Mouse (Mus musculus) CH12.LX (cell line): ENCODE results near the gene Stard13. TPM values are rescaled to one million over a fixed set of nuclear protein-coding genes. Genes with fewer than 3 reads are reported as not detected.

Source experiments
- DNase-seq: peaks from one replicate; pipeline ENCODE4 v3.0.0-alpha.2; 2013; ENCODE audit errors: extremely low read depth
- H3K27ac ChIP-seq: 2 replicates; pipeline ENCODE4 v1.5.1; 2012; ENCODE audit warnings: low read depth, mild to moderate bottlenecking, control low read depth, moderate library complexity; ENCODE audit not compliant: insufficient read depth
- H3K27me3 ChIP-seq: replicated peaks from 2 replicates; pipeline ENCODE3; 2012; ENCODE audit warnings: inconsistent platforms
- H3K36me3 ChIP-seq, 2 experiments: replicated peaks in 1 of 2; 2 replicates each; pipeline versions ENCODE3 to v1.6.1; 2012; ENCODE audit warnings: inconsistent platforms in 1 of 2, low read length in 1 of 2, mild to moderate bottlenecking in 1 of 2, mixed read lengths in 1 of 2, moderate library complexity in 1 of 2; ENCODE audit not compliant: control insufficient read depth in 1 of 2, insufficient read depth in 1 of 2
- H3K4me1 ChIP-seq, 2 experiments: 2 replicates each; pipeline ENCODE4 v1.6.1; 2012; ENCODE audit warnings: inconsistent platforms in 1 of 2, moderate library complexity in 1 of 2; ENCODE audit not compliant: insufficient read depth in 2 of 2, control insufficient read depth in 1 of 2
- H3K4me2 ChIP-seq: 2 replicates; pipeline ENCODE4 v1.6.1; 2012; ENCODE audit warnings: low read depth, mild to moderate bottlenecking, control low read depth; ENCODE audit not compliant: poor library complexity, insufficient read depth, severe bottlenecking
- H3K4me3 ChIP-seq, 3 experiments: fragments of 150-350 bp in 1 of 3; sonication (generic) in 1 of 3; replicated peaks in 1 of 3; 2 replicates each; pipeline versions ENCODE3 to v1.5.1; 2011 to 2012; ENCODE audit warnings: low read depth in 2 of 3, low read length in 2 of 3, mild to moderate bottlenecking in 2 of 3, moderate library complexity in 2 of 3, control low read depth in 1 of 3, improper control_type of control experiment in 1 of 3, inconsistent platforms in 1 of 3, mixed read lengths in 1 of 3; ENCODE audit not compliant: poor library complexity in 1 of 3
- H3K79me2 ChIP-seq: replicated peaks from 2 replicates; pipeline ENCODE4 v1.6.1; 2012; ENCODE audit warnings: mild to moderate bottlenecking, moderate library complexity; ENCODE audit not compliant: control insufficient read depth, poor library complexity, insufficient read depth, severe bottlenecking; ENCODE audit errors: extremely low read depth
- H3K9ac ChIP-seq: 2 replicates; pipeline ENCODE4 v1.6.1; 2012; ENCODE audit warnings: low read depth, mild to moderate bottlenecking, control low read depth, moderate library complexity; ENCODE audit not compliant: insufficient read depth
- H3K9me3 ChIP-seq: replicated peaks from 2 replicates; pipeline ENCODE3; 2012; ENCODE audit warnings: low read length, inconsistent platforms, mixed read lengths
- BHLHE40 ChIP-seq: IDR thresholded peaks from 2 replicates; pipeline ENCODE4 v1.6.1; 2011; ENCODE audit warnings: mild to moderate bottlenecking, low read depth, low read length, improper control_type of control experiment
- CHD1 ChIP-seq: IDR thresholded peaks from 2 replicates; pipeline ENCODE4 v1.6.1; 2012; ENCODE audit warnings: low read depth, low read length, improper control_type of control experiment, inconsistent platforms
- CTCF ChIP-seq, 2 experiments: IDR thresholded peaks in 1 of 2; conservative IDR thresholded peaks in 1 of 2; 2 replicates each; pipeline ENCODE4 v1.5.1; 2011 to 2012; ENCODE audit warnings: low read depth in 2 of 2, low read length in 2 of 2, improper control_type of control experiment in 1 of 2, inconsistent platforms in 1 of 2, mild to moderate bottlenecking in 1 of 2, moderate library complexity in 1 of 2
- E2F4 ChIP-seq: IDR thresholded peaks from 2 replicates; pipeline ENCODE4 v1.6.1; 2011; ENCODE audit warnings: low read depth, low read length, improper control_type of control experiment; ENCODE audit not compliant: insufficient replicate concordance
- ETS1 ChIP-seq: conservative IDR thresholded peaks from 2 replicates; pipeline ENCODE4 v1.6.1; 2012; ENCODE audit warnings: low read depth, mild to moderate bottlenecking, inconsistent platforms, low read length, improper control_type of control experiment, moderate library complexity
- HCFC1 ChIP-seq: IDR thresholded peaks from 2 replicates; pipeline ENCODE4 v1.6.1; 2012; ENCODE audit warnings: low read depth, mild to moderate bottlenecking, inconsistent platforms, low read length, improper control_type of control experiment
- JUN ChIP-seq: IDR thresholded peaks from 2 replicates; pipeline ENCODE4 v1.6.1; 2011; ENCODE audit warnings: low read depth, mild to moderate bottlenecking, low read length, improper control_type of control experiment, moderate library complexity; ENCODE audit not compliant: insufficient read depth
- KAT2A ChIP-seq: IDR thresholded peaks from 2 replicates; pipeline ENCODE4 v1.6.1; 2012; ENCODE audit warnings: low read length, improper control_type of control experiment, inconsistent platforms; ENCODE audit not compliant: insufficient replicate concordance
- MAZ ChIP-seq: IDR thresholded peaks from 2 replicates; pipeline ENCODE4 v1.6.1; 2012; ENCODE audit warnings: low read depth, mild to moderate bottlenecking, inconsistent platforms, low read length, improper control_type of control experiment, moderate library complexity
- MEF2A ChIP-seq: IDR thresholded peaks from 2 replicates; pipeline ENCODE4 v1.6.1; 2014; ENCODE audit warnings: low read depth, mild to moderate bottlenecking, inconsistent platforms, low read length, improper control_type of control experiment, borderline replicate concordance
- POLR2A ChIP-seq: IDR thresholded peaks from 2 replicates; pipeline ENCODE4 v1.6.1; 2011; ENCODE audit warnings: low read depth, mild to moderate bottlenecking, improper control_type of control experiment, low read length
- SIN3A ChIP-seq: IDR thresholded peaks from 2 replicates; pipeline ENCODE4 v1.6.1; 2012; ENCODE audit warnings: low read length, improper control_type of control experiment, inconsistent platforms
- TBP ChIP-seq: conservative IDR thresholded peaks from 2 replicates; pipeline ENCODE4 v1.6.1; 2011; ENCODE audit warnings: low read depth, low read length, improper control_type of control experiment
- TCF12 ChIP-seq: IDR thresholded peaks from 2 replicates; pipeline ENCODE4 v1.6.1; 2014; ENCODE audit warnings: low read depth, mild to moderate bottlenecking, inconsistent platforms, low read length, improper control_type of control experiment
- USF1 ChIP-seq: IDR thresholded peaks from 2 replicates; pipeline ENCODE4 v1.6.1; 2014; ENCODE audit warnings: low read depth, mild to moderate bottlenecking, inconsistent platforms, low read length, improper control_type of control experiment
- ZMIZ1 ChIP-seq: IDR thresholded peaks from 2 replicates; pipeline ENCODE4 v1.6.1; 2012; ENCODE audit warnings: low read depth, mild to moderate bottlenecking, inconsistent platforms, low read length, improper control_type of control experiment
- dilution Hi-C: fragments of 300-500 bp; cut with MboI; formaldehyde crosslinking; loops from 2 replicates; pipeline ENCODE4 v1.14.3; 2020; ENCODE audit warnings: low sequenced_read_pairs; ENCODE audit not compliant: extremely low pct_unique_long_range_greater_than_20kb, extremely low pct_ligation_motif_present
- in situ Hi-C: fragments of 300-500 bp; cut with MboI; formaldehyde crosslinking; loops from 3 replicates; pipeline ENCODE4 v1.14.3; 2019; ENCODE audit warnings: low sequenced_read_pairs, low pct_ligation_motif_present, low pct_unique_long_range_greater_than_20kb, mixed read lengths
- polyA plus RNA-seq: library from polyadenylated mRNA; unstranded; fragments of >175 nt; gene quantifications from 2 replicates; pipeline ENCODE4 v1.2.1, GENCODE M21; 2012; ENCODE audit warnings: low read depth; ENCODE audit not compliant: insufficient read length
- total RNA-seq, 2 experiments: library from RNA; depleted of rRNA; stranded (reverse); fragments of 300-350 nt in 1 of 2; fragments of >200 nt in 1 of 2; gene quantifications; 2 replicates each; pipeline ENCODE4 v1.2.3; 2012 to 2014

Gene Stard13
- total and polyA plus RNA-seq, 3 experiments = 33.5 to 154 (median 73.6) TPM

DNA sequence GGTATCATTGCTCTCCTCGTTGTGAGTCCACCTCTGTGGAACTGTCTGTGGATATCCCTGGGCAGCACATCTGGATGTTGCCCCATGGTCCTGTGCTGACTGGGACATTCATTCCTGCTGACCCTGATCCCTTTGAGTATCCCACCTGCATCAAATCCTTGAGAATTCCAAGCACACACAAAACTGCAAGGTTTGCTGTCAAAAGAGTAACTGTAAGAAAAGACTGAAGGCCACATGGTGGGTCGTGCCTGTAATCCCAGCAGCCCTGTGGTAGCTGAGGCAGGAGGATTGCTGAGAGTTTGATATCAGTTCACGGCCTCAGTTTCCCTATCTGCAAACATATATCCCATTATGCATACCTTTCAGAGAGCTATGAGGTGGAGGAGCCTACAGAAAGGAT is 126.8 kb downstream of the Stard13 start:
- Histone ChIP-seq H3K4me2 (peak overlapping the region; percentile 55), H3K9me3 (peaks cover 2% of the 10 kb centered on the region), H3K27me3 (no peaks in the 10 kb centered on the region), H3K9ac (peak overlapping the region; percentile 99), H3K36me3 (peaks cover 9 to 41% of the 10 kb centered on the region in 2 experiments), H3K4me1 (peaks cover 3 to 41% of the 10 kb centered on the region in 2 experiments; a peak in 3 of 4 replicates), H3K27ac (peak overlapping the region; percentile 79), H3K4me3 (peak overlapping the region; percentile 53 to 86 (median 59)), H3K79me2 (peaks cover 79% of the 10 kb centered on the region)
- TF ChIP-seq ZMIZ1 = peak; percentile 73
- TF ChIP-seq ETS1 = peak; percentile 10; the same call in 1 of the 2 replicates
- peak; percentile 42 for TF ChIP-seq POLR2A
- no peak for TF ChIP-seq JUN
- no peak for TF ChIP-seq CHD1
- TF ChIP-seq E2F4 = no peak
- dilution Hi-C loops = no loop called here
- no peak for DNase-seq
- in situ Hi-C loops = no loop called here

- Histone ChIP-seq H3K4me1 (peaks cover 6 to 41% of the 10 kb centered on the region in 2 experiments; a peak in 3 of 4 replicates), H3K9me3 (peaks cover 2% of the 10 kb centered on the region), H3K36me3 (peaks cover 17 to 54% of the 10 kb centered on the region in 2 experiments), H3K4me3 (peak overlapping the region; percentile 53 to 86 (median 71)), H3K27ac (peak overlapping the region; percentile 91), H3K27me3 (no peaks in the 10 kb centered on the region), H3K4me2 (peak overlapping the region; percentile 89)
- peak; percentile 45 for DNase-seq
- TF ChIP-seq HCFC1 (no peak), USF1 (peak; percentile 27; the same call in 1 of the 2 replicates), BHLHE40 (peak; percentile 31; the same call in 1 of the 2 replicates), TCF12 (peak; percentile 5; the same call in 1 of the 2 replicates), TBP (no peak), MAZ (no peak), ETS1 (peak; percentile 6; the same call in 1 of the 2 replicates), MEF2A (no peak), CTCF (conservative IDR thresholded peaks at IDR 0.05 in 1 of 2, IDR thresholded peaks at IDR 0.05 in 1 of 2; ENCODE audit: low read depth in 2 of 2, low read length in 2 of 2) (peak in 1 of 2 experiments; percentile 32; a peak in 1 of 4 replicates), KAT2A (0 out of 2 replicates have a peak, but pooled peaks have one; percentile 8), SIN3A (peak; percentile 84), CHD1 (peak; percentile 98), ZMIZ1 (peak; percentile 62)
- TF ChIP-seq, all 38 proteins: peak for 9
- dilution Hi-C loops = no loop called here
- peaks cover 86% of the 10 kb centered on the region for H3K79me2 ChIP-seq
- H3K9ac ChIP-seq = peak overlapping the region; percentile 99
- in situ Hi-C loops = no loop called here
Measured at GRCm38 (mm10) chr5:151105054-151105971, 128.3 kb downstream of the Stard13 start.
